Mouse (Mus musculus) C2C12 (cell line): Measurements from ENCODE around the gene Retreg1.

Experiments used
- CTCF ChIP-seq: IDR thresholded peaks from one replicate; pipeline ENCODE4 v1.5.1; 2011; ENCODE audit not compliant: control insufficient read depth, insufficient read depth, insufficient read length
- MAX ChIP-seq: IDR thresholded peaks from one replicate; pipeline ENCODE4 v1.6.1; 2011; ENCODE audit warnings: mild to moderate bottlenecking, control low read depth
- MYOD1 ChIP-seq: IDR thresholded peaks from one replicate; pipeline ENCODE4 v1.6.1; 2011; ENCODE audit warnings: low read depth; ENCODE audit not compliant: control insufficient read depth, insufficient read length
- MYOG ChIP-seq: IDR thresholded peaks from one replicate; pipeline ENCODE4 v1.6.1; 2011; ENCODE audit not compliant: control insufficient read depth, insufficient read length; ENCODE audit errors: extremely low read depth
- USF1 ChIP-seq: IDR thresholded peaks from one replicate; pipeline ENCODE4 v1.6.1; 2011; ENCODE audit warnings: low read depth, mild to moderate bottlenecking, control low read depth, moderate library complexity

DNA sequence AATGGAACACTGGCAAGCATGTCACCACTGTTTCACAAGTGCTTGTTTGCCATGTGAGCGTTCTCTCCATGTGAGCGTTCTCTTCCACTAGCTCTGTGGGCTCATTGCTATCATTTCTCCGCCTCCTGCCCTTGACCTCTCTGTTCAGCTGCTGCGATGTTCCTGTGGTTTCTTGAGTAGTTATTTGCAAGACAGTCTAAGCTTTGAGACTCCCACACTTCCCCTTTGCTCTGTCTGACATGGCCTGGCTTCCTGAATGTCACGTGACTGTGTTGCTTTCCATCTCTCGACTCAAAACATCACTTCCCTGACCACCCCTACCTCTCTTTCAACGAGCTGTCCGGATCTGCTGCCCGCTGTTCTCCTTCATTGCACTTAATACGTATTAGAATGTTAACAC is 14.5 kb upstream of the Retreg1 start:
- no peak for TF ChIP-seq CTCF
- no peak for TF ChIP-seq MAX
- no peak for TF ChIP-seq MYOG
- no peak for TF ChIP-seq MYOD1
- TF ChIP-seq USF1 = peak; percentile 20
